8 mouse cellular contexts compared by ENCODE assay signal in genomic region chr12:29290591-29291351, GRCm38 (mm10).
DNase-seq lines count a peak whose midpoint lies in the region; ATAC-seq and TF ChIP-seq lines count a peak whose summit lies in the region.

No protein-coding gene starts in this region.

- peak; percentile 21; the same call in 1 of the 2 replicates for TF ChIP-seq CTCF in hindbrain, postnatal 0 days (IDR thresholded peaks at IDR 0.05; ENCODE audit: low read depth)

- H3K36me3 ChIP-seq in hindbrain, postnatal 0 days (ENCODE audit: insufficient read depth, low read length) = no peaks in the 10 kb centered on the region

- DNase-seq in ZHBTc4 (ENCODE audit: low read depth, low spot score) = peak; percentile 97
- peak; percentile 88 to 94 for DNase-seq in cerebellum, postnatal 4 days (ENCODE audit: low spot score in 2 of 2)
- DNase-seq in gastrocnemius, adult 8-10 months (ENCODE audit: low spot score in 2 of 2) = peak; percentile 94 to 97
- peak; percentile 99 for DNase-seq in hindbrain, postnatal 0 days (ENCODE audit: low spot score)
- DNase-seq in left cerebral cortex, adult 18-20 months (ENCODE audit: low spot score in 2 of 2) = peak; percentile 96 to 98
- peak; percentile 94 to 98 for DNase-seq in lung, postnatal 4 days
- DNase-seq in retina, postnatal 1 day = peak; percentile 99
- peak; percentile 85 for DNase-seq in thymus, postnatal 4 days

- WGBS in hindbrain, postnatal 0 days = 7% methylated on average over 23 of the region's 23 CpGs

- peak overlapping the region; percentile 44; the same call in 1 of the 2 replicates for H3K9ac ChIP-seq in hindbrain, postnatal 0 days (replicated peaks; ENCODE audit: low read length)

- peak overlapping the region; percentile 54 for H3K4me2 ChIP-seq in hindbrain, postnatal 0 days (ENCODE audit: low read depth, low read length)

- no peaks in the 10 kb centered on the region for H3K9me3 ChIP-seq in hindbrain, postnatal 0 days (ENCODE audit: low read length)

- H3K4me3 ChIP-seq in hindbrain, postnatal 0 days (ENCODE audit: low read length) = peak overlapping the region; percentile 20

- ATAC-seq in hindbrain, postnatal 0 days = peak; percentile 100

- no peaks in the 10 kb centered on the region for H3K4me1 ChIP-seq in hindbrain, postnatal 0 days (ENCODE audit: insufficient read depth, low read length)

- H3K27ac ChIP-seq in hindbrain, postnatal 0 days = peak overlapping the region; percentile 84

- H3K27me3 ChIP-seq in hindbrain, postnatal 0 days (ENCODE audit: insufficient read depth, low read length) = no peaks in the 10 kb centered on the region

Comparison
In these comparisons a context has a peak if more than half of its experiments do, and no peak if none do; other contexts are left out.
1. Peak in every context shown above with its lines: DNase-seq, ATAC-seq, H3K4me3 ChIP-seq and H3K27ac ChIP-seq.